Mouse (Mus musculus): ENCODE measurements at regions not wholly inside any gene's neighbourhood (a gene's known extent, or its start where the extent isn't known, plus 50 kb on each side); places are given as distances from the start of the nearest gene placed in this dataset.

- peaks cover 6% of the 10 kb centered on the region for H3K27me3 ChIP-seq (ENCODE audit: control insufficient read depth, insufficient read depth, low read length)
- 47% methylated on average over 13 of the region's 13 CpGs for WGBS
- no peaks in the 10 kb centered on the region for H3K36me3 ChIP-seq (ENCODE audit: control insufficient read depth, insufficient read depth, low read length)
- no peak overlapping the region for H3K4me3 ChIP-seq (ENCODE audit: low read depth, low read length)
- no peak overlapping the region for H3K9ac ChIP-seq (ENCODE audit: low read length)
- H3K4me2 ChIP-seq (ENCODE audit: low read depth, severe bottlenecking), result no peak overlapping the region
- no peak for ATAC-seq (ENCODE audit: insufficient number of reproducible peaks, low FRiP score, low TSS enrichment, low read depth)
- H3K9me3 ChIP-seq (ENCODE audit: control insufficient read depth, low read length), result no peaks in the 10 kb centered on the region
- peaks cover 2% of the 10 kb centered on the region; the same call in 1 of the 2 replicates for H3K4me1 ChIP-seq (ENCODE audit: control insufficient read depth, insufficient read depth, low read length)
- no peak for DNase-seq (ENCODE audit: low spot score)
- H3K27ac ChIP-seq (replicated peaks; ENCODE audit: low read depth, low read length), result no peak overlapping the region
Measured at GRCm38 (mm10) chr4:137133789-137134188, 85.2 kb upstream of the Zbtb40 start.

- no peaks in the 10 kb centered on the region for H3K36me3 ChIP-seq (ENCODE audit: control insufficient read depth, insufficient read depth, low read length)
- peaks cover 8% of the 10 kb centered on the region for H3K27me3 ChIP-seq (ENCODE audit: control insufficient read depth, insufficient read depth, low read length)
- H3K27ac ChIP-seq (replicated peaks; ENCODE audit: low read depth, low read length), result no peak overlapping the region
- ATAC-seq (ENCODE audit: insufficient number of reproducible peaks, low FRiP score, low TSS enrichment, low read depth), result no peak
- no peak for DNase-seq (ENCODE audit: low spot score)
- H3K9me3 ChIP-seq (ENCODE audit: control insufficient read depth, low read length), result no peaks in the 10 kb centered on the region
- no peak overlapping the region for H3K9ac ChIP-seq (ENCODE audit: low read length)
- 41% methylated on average over 7 of the region's 7 CpGs for WGBS
- no peak overlapping the region for H3K4me2 ChIP-seq (ENCODE audit: low read depth, severe bottlenecking)
- no peak overlapping the region for H3K4me3 ChIP-seq (ENCODE audit: low read depth, low read length)
- H3K4me1 ChIP-seq (ENCODE audit: control insufficient read depth, insufficient read depth, low read length), result peaks cover 15% of the 10 kb centered on the region
Measured at GRCm38 (mm10) chr4:137130619-137131212, 82.1 kb upstream of the Zbtb40 start.

- ATAC-seq (ENCODE audit: insufficient number of reproducible peaks, low FRiP score, low TSS enrichment, low read depth) (0 out of 2 replicates have a peak, but pooled peaks have one; percentile 36), DNase-seq (ENCODE audit: low spot score) (peak; percentile 74)
- Histone ChIP-seq H3K27me3 (ENCODE audit: control insufficient read depth, insufficient read depth, low read length) (peaks cover 8% of the 10 kb centered on the region), H3K9ac (ENCODE audit: low read length) (no peak overlapping the region), H3K9me3 (ENCODE audit: control insufficient read depth, low read length) (no peaks in the 10 kb centered on the region), H3K36me3 (ENCODE audit: control insufficient read depth, insufficient read depth, low read length) (no peaks in the 10 kb centered on the region), H3K4me2 (ENCODE audit: low read depth, severe bottlenecking) (peak overlapping the region; percentile 8), H3K4me1 (ENCODE audit: control insufficient read depth, insufficient read depth, low read length) (peaks cover 15% of the 10 kb centered on the region), H3K4me3 (ENCODE audit: low read depth, low read length) (no peak overlapping the region), H3K27ac (replicated peaks; ENCODE audit: low read depth, low read length) (no peak overlapping the region; the same call in 1 of the 2 replicates)
- 0% methylated on average over 15 of the region's 15 CpGs for WGBS
Measured at GRCm38 (mm10) chr4:137128152-137128551, 79.6 kb upstream of the Zbtb40 start.

- H3K9me3 ChIP-seq (ENCODE audit: control insufficient read depth, low read length), result no peaks in the 10 kb centered on the region
- DNase-seq (ENCODE audit: low spot score), result no peak
- H3K4me2 ChIP-seq (ENCODE audit: low read depth, severe bottlenecking), result no peak overlapping the region
- no peak for ATAC-seq (ENCODE audit: insufficient number of reproducible peaks, low FRiP score, low TSS enrichment, low read depth)
- H3K27me3 ChIP-seq (ENCODE audit: control insufficient read depth, insufficient read depth, low read length), result no peaks in the 10 kb centered on the region
- H3K9ac ChIP-seq (ENCODE audit: low read length), result no peak overlapping the region
- no peaks in the 10 kb centered on the region for H3K36me3 ChIP-seq (ENCODE audit: control insufficient read depth, insufficient read depth, low read length)
- WGBS, result 70% methylated on average over 10 of the region's 10 CpGs
- H3K27ac ChIP-seq (replicated peaks; ENCODE audit: low read depth, low read length), result no peak overlapping the region
- H3K4me3 ChIP-seq (ENCODE audit: low read depth, low read length), result no peak overlapping the region
- 0 out of 2 replicates have a peak, but pooled peaks cover 4% of the 10 kb centered on the region for H3K4me1 ChIP-seq (ENCODE audit: control insufficient read depth, insufficient read depth, low read length)
Measured at GRCm38 (mm10) chr4:137121684-137122083, 73.1 kb upstream of the Zbtb40 start.

GRCm38 (mm10) chr4:137120597-137120996 lies 72.0 kb upstream of the Zbtb40 start:
- H3K27me3 ChIP-seq (ENCODE audit: control insufficient read depth, insufficient read depth, low read length), result no peaks in the 10 kb centered on the region
- H3K27ac ChIP-seq (replicated peaks; ENCODE audit: low read depth, low read length), result no peak overlapping the region
- ATAC-seq (ENCODE audit: insufficient number of reproducible peaks, low FRiP score, low TSS enrichment, low read depth), result no peak
- no peaks in the 10 kb centered on the region for H3K36me3 ChIP-seq (ENCODE audit: control insufficient read depth, insufficient read depth, low read length)
- no peak overlapping the region for H3K9ac ChIP-seq (ENCODE audit: low read length)
- H3K4me2 ChIP-seq (ENCODE audit: low read depth, severe bottlenecking), result no peak overlapping the region
- no peaks in the 10 kb centered on the region for H3K9me3 ChIP-seq (ENCODE audit: control insufficient read depth, low read length)
- H3K4me1 ChIP-seq (ENCODE audit: control insufficient read depth, insufficient read depth, low read length), result 0 out of 2 replicates have a peak, but pooled peaks cover 4% of the 10 kb centered on the region
- DNase-seq (ENCODE audit: low spot score), result no peak
- no peak overlapping the region for H3K4me3 ChIP-seq (ENCODE audit: low read depth, low read length)
- WGBS, result 60% methylated on average over 7 of the region's 7 CpGs

GRCm38 (mm10) chr4:137118332-137118715 lies 69.7 kb upstream of the Zbtb40 start:
- ATAC-seq (ENCODE audit: insufficient number of reproducible peaks, low FRiP score, low TSS enrichment, low read depth), result peak; percentile 62; the same call in 1 of the 2 replicates

GRCm38 (mm10) chr4:137117471-137118331 lies 69.1 kb upstream of the Zbtb40 start:
- no peak overlapping the region for H3K9ac ChIP-seq (ENCODE audit: low read length)
- H3K4me3 ChIP-seq (ENCODE audit: low read depth, low read length), result peak overlapping the region; percentile 22
- H3K4me2 ChIP-seq (ENCODE audit: low read depth, severe bottlenecking), result peak overlapping the region; percentile 58
- H3K27me3 ChIP-seq (ENCODE audit: control insufficient read depth, insufficient read depth, low read length), result no peaks in the 10 kb centered on the region
- H3K27ac ChIP-seq (replicated peaks; ENCODE audit: low read depth, low read length), result no peak overlapping the region; the same call in 1 of the 2 replicates
- DNase-seq (ENCODE audit: low spot score) (peak; percentile 90), ATAC-seq (ENCODE audit: insufficient number of reproducible peaks, low FRiP score, low TSS enrichment, low read depth) (peak; percentile 76)
- H3K4me1 ChIP-seq (ENCODE audit: control insufficient read depth, insufficient read depth, low read length), result 0 out of 2 replicates have a peak, but pooled peaks cover 4% of the 10 kb centered on the region
- H3K9me3 ChIP-seq (ENCODE audit: control insufficient read depth, low read length), result no peaks in the 10 kb centered on the region
- WGBS, result under 1% methylated on average over 27 of the region's 27 CpGs
- H3K36me3 ChIP-seq (ENCODE audit: control insufficient read depth, insufficient read depth, low read length), result no peaks in the 10 kb centered on the region

More at GRCm38 (mm10) chr4:137118332-137118715, 69.7 kb upstream of the Zbtb40 start:
- Histone ChIP-seq H3K36me3 (ENCODE audit: control insufficient read depth, insufficient read depth, low read length) (no peaks in the 10 kb centered on the region), H3K4me2 (ENCODE audit: low read depth, severe bottlenecking) (peak overlapping the region; percentile 58), H3K4me1 (ENCODE audit: control insufficient read depth, insufficient read depth, low read length) (0 out of 2 replicates have a peak, but pooled peaks cover 4% of the 10 kb centered on the region), H3K27ac (replicated peaks; ENCODE audit: low read depth, low read length) (no peak overlapping the region; the same call in 1 of the 2 replicates), H3K9ac (ENCODE audit: low read length) (no peak overlapping the region), H3K9me3 (ENCODE audit: control insufficient read depth, low read length) (no peaks in the 10 kb centered on the region), H3K27me3 (ENCODE audit: control insufficient read depth, insufficient read depth, low read length) (no peaks in the 10 kb centered on the region), H3K4me3 (ENCODE audit: low read depth, low read length) (peak overlapping the region; percentile 22)
- WGBS, result 6% methylated on average over 8 of the region's 10 CpGs
- DNase-seq (ENCODE audit: low spot score), result peak; percentile 62

GRCm38 (mm10) chr4:137115062-137115461 lies 66.5 kb upstream of the Zbtb40 start:
- DNase-seq (ENCODE audit: low spot score) (no peak), ATAC-seq (ENCODE audit: insufficient number of reproducible peaks, low FRiP score, low TSS enrichment, low read depth) (no peak)
- Histone ChIP-seq H3K4me2 (ENCODE audit: low read depth, severe bottlenecking) (no peak overlapping the region), H3K4me3 (ENCODE audit: low read depth, low read length) (no peak overlapping the region), H3K4me1 (ENCODE audit: control insufficient read depth, insufficient read depth, low read length) (0 out of 2 replicates have a peak, but pooled peaks cover 4% of the 10 kb centered on the region), H3K9ac (ENCODE audit: low read length) (no peak overlapping the region), H3K36me3 (ENCODE audit: control insufficient read depth, insufficient read depth, low read length) (no peaks in the 10 kb centered on the region), H3K27me3 (ENCODE audit: control insufficient read depth, insufficient read depth, low read length) (no peaks in the 10 kb centered on the region), H3K27ac (replicated peaks; ENCODE audit: low read depth, low read length) (no peak overlapping the region), H3K9me3 (ENCODE audit: control insufficient read depth, low read length) (no peaks in the 10 kb centered on the region)
- 83% methylated on average over 14 of the region's 14 CpGs for WGBS
